Mouse (Mus musculus) left cerebral cortex, adult 11 months (tissue): ENCODE results near the gene Accsl.

Source experiments
- DNase-seq: peaks from one replicate; pipeline ENCODE4 v3.0.0; 2022; ENCODE audit warnings: low spot score

The Accsl gene

GRCm38 (mm10) chr2:93869107-93869600 lies at the start of gene Accsl:
Gene Accsl, minus strand, starts transcription at chr2:93869157.
- DNase-seq, result no peak

- no peak for DNase-seq
Observed at GRCm38 (mm10) chr2:93913552-93913951, 44.6 kb upstream of the Accsl start.

- DNase-seq, result no peak
Observed at GRCm38 (mm10) chr2:93911942-93912341, 43.0 kb upstream of the Accsl start.

GRCm38 (mm10) chr2:93909716-93910115 lies 40.8 kb upstream of the Accsl start:
- no peak for DNase-seq

GRCm38 (mm10) chr2:93907519-93908294 lies 38.8 kb upstream of the Accsl start:
- no peak for DNase-seq

DNA sequence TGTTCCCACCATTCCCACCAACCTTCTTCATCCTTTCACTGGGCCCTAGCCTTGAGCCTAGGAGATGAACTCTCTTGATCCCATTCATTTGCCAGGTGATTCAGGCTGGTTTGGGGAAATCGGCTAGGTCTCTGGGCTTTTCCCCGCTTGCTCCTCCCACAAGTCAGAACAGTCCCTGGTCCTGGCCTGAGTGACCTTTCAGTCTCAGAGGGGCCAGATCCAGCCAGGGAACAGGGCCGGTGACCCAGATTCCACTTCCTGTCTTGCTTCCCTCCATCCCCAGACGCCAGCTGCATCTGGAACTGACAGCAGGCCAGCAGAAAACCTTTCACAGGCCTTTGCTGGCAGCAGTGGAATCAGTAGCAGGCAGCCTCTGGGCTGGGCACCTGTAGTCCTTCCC lies 37.4 kb upstream of the Accsl start:
- no peak for DNase-seq

DNA sequence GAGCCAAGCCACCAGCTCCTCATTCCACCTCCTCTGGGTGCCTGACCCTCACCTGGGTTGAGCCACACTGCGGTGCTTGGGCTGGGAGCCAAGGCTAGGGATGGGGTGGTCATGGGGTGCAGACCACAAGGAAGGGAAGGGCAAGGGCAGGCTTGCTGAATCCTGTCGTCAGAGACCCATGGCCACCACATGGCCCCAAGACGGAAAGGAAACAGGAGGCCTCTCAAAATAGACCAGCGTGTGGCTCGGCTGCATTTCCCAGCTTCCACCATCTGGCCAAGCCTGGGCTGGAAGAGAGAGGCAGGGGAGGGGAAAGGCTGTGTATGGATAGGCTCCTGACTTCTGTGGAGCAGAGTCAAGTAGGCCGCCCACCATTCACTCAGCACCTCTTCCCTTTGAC lies 34.5 kb upstream of the Accsl start:
- no peak for DNase-seq

GRCm38 (mm10) chr2:93902680-93903305 lies 33.8 kb upstream of the Accsl start:
- no peak for DNase-seq

DNA sequence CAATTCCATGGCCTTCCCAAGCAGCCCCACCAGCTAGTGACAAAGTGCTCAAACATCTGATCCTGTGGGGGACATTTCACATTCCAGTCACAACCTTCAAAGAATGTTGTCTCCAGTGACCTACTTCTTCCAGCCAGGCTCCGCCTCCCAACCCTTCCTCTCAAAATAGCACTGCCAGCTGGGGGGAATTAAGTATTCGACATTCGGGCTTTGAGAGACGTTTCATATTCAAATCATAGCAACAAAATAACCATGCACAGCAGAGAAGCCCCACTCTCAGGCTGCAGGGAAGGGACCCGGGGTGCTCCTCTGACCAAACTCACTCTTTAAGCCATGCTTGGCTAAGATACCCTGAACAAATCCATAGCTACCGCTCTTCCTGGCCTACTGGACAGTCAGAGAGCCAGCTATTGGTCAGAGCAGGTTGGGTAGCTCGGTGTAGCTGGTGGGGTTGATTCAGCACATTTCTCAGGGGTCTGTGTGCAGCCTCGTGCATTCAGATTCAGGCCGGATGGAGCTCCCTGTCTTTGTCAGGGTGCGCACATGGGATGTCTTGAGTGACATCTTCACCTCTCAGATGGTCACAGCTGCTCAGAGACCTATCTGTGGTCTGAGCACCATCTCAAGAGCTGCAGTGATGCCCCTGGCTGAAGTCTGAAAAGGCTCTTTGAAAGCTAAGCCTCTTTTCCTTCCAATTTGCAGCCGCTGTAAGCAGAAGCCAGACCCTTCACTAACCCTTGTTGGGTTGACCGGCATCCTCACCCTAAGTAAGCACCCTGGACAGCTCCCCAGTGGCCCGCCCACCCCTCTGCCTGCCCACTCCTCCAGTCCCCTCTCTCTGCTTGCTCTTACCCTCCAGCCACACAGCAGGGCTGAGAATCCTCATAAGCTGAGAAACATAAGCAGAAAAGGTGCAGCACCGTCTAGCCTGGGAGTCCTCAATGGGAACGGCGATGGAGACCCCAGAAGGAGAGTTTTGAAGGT lies 30.7 kb upstream of the Accsl start:
- no peak for DNase-seq

- peak; percentile 49 for DNase-seq
Observed at GRCm38 (mm10) chr2:93891611-93892280, 22.8 kb upstream of the Accsl start.

GRCm38 (mm10) chr2:93890143-93890542 lies 21.2 kb upstream of the Accsl start:
- no peak for DNase-seq

DNA sequence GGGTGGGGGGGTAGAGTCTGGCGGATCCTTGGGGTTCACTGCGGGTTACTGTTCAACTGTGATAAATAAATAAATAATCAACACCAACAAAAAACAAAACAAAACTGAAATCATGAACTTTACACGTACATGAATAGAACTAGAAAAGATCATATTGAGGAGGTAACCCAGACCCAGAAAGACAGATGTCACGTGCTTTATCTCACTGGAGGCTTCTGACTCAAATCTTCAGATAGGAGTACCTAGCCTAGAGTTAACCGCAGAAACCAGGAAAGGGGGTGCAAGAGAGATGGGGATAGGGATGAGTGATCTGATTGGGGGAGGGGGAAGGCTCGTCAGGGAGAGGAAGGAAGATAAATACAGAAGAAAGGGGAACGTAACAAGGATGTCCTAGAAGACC lies 20.1 kb upstream of the Accsl start:
- DNase-seq, result no peak

DNA sequence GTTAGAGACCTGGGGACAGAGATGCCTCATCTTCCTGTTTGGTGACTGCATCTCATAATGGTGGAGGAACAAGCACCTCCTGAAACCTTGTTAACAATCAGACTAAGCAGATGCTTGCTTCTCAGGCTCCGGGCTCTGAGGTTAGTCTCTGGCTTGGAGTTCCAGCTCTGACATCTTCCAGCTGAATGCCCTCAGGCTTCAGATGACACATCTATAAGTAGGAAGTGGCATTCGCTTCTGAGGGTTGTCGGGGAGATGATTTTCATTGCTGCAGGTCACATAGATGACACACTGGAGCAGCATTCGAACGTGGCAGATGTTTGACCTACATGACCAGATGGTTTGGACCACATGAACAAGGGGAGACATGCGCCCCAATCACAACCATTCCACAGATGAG lies 19.4 kb upstream of the Accsl start:
- DNase-seq, result no peak

- no peak for DNase-seq
Observed at GRCm38 (mm10) chr2:93887273-93887672, 18.3 kb upstream of the Accsl start.

DNA sequence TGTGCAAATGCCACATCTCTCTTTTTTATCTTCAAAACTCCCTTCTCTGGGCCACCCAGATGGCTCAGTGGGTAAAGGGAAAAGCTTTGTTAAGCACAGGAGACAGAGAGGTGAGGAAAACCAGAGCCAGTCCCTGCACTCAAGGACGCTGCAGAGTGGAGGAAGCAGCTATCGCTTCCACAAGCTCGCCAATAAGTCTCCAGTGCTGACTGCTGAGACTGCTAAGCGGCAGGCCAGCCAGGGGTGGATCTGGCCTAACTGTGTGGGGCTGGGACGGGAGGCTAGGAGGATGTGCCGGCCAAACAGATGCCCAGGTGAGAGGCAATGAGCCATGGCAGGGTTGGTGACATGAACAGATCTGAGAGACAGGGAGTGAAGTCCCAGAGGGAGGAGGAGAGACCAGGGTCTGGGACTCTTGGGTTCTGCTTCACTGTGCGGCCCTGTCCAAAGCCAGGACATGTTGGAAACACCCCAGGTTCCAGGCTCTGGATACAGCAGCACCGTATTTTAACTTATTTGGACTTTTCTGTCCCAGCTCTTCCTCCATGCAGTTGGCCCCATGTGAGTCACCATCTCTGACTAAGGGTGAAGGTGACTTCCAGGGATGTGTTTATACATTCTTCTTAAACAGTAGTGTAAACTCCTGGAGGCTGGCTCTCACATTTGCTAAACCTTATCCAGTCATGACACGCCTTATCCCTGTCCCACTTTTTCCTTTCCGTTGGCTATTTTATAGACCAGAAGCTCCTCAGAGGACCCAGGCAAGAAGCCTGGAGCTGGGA lies 17.2 kb upstream of the Accsl start:
- no peak for DNase-seq

GRCm38 (mm10) chr2:93883066-93883465 lies 14.1 kb upstream of the Accsl start:
- DNase-seq, result no peak

GRCm38 (mm10) chr2:93881640-93882367 lies 12.8 kb upstream of the Accsl start:
- DNase-seq, result no peak

- no peak for DNase-seq
Observed at GRCm38 (mm10) chr2:93880981-93881380, 12.0 kb upstream of the Accsl start.

GRCm38 (mm10) chr2:93880450-93880849 lies 11.5 kb upstream of the Accsl start:
- DNase-seq, result no peak

- no peak for DNase-seq
Observed at GRCm38 (mm10) chr2:93877005-93877404, 8.0 kb upstream of the Accsl start.
